Mouse (Mus musculus): ENCODE measurements around the gene Sub1.

Gene Sub1

DNA sequence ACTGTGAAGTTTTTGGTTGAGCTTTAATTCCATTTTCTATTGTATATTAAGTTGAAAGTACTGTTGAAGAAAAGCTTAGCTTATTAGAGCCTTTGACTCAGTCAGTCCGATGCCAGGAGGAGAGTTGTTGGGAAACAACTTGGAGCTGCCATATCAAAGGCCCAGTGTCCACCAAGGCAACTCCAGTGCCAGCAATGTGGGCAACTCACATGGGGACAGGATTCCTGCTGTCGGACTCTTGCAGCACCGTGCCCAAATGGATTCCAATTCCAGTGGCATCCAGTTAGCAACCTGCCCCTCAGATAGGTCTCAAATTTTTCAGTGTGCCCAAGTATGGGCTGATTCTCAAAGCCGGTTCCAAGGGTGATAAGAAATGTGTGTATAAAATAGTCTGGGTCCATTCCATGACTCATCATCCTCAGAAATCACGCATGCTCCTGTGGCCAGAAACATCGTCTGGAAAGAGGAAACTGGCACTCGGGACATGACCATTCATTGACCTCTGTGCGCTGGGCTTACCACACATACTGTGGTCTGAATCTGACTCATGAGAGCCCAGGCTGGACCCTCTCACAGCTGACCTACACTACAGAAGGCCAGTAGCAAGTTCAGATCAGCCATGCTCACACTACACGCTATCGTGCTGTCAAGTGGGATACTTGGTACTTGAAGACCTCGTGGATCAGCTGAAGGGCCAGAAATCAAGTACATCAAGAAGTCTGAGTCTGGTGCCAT lies 32.8 kb downstream of the Sub1 start:
- Histone ChIP-seq H3K27me3 (ENCODE audit: control insufficient read depth, insufficient read depth, low read length, poor library complexity, severe bottlenecking) (no peaks in the 10 kb centered on the region), H3K36me3 (ENCODE audit: control insufficient read depth, insufficient read depth, low read length, poor library complexity, severe bottlenecking) (no peaks in the 10 kb centered on the region)
- DNase-seq (ENCODE audit: low read depth, low spot score), result no peak

GRCm38 (mm10) chr15:11959716-11960115 lies 37.1 kb downstream of the Sub1 start:
- H3K27me3 ChIP-seq (ENCODE audit: control insufficient read depth, insufficient read depth, low read length, poor library complexity, severe bottlenecking), result no peaks in the 10 kb centered on the region
- DNase-seq (ENCODE audit: low read depth, low spot score), result no peak
- no peaks in the 10 kb centered on the region for H3K36me3 ChIP-seq (ENCODE audit: control insufficient read depth, insufficient read depth, low read length, poor library complexity, severe bottlenecking)

DNA sequence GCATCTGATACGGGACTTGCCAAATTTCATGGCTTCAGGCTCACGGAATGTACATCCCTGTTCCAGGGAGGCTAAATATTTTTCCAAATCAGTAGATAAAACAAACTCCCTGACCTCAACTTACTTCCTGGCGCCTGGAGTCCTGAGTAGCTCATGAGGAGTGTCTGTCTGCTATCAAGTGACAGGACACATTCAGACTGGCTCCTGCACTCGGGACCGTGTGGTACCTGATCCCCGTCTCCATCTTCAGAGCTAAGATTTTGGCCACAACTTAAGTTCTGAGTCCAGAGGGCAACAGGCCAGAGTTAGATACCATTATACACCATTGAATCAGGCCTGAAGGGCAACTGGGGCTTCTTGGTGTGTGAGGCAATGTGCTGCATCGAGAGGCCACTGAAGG lies 40.7 kb downstream of the Sub1 start:
- H3K27me3 ChIP-seq (ENCODE audit: control insufficient read depth, insufficient read depth, low read length, poor library complexity, severe bottlenecking), result no peaks in the 10 kb centered on the region
- no peaks in the 10 kb centered on the region for H3K36me3 ChIP-seq (ENCODE audit: control insufficient read depth, insufficient read depth, low read length, poor library complexity, severe bottlenecking)
- DNase-seq (ENCODE audit: low read depth, low spot score), result no peak

- no peaks in the 10 kb centered on the region for H3K36me3 ChIP-seq (ENCODE audit: control insufficient read depth, insufficient read depth, low read length, poor library complexity, severe bottlenecking)
- no peaks in the 10 kb centered on the region for H3K27me3 ChIP-seq (ENCODE audit: control insufficient read depth, insufficient read depth, low read length, poor library complexity, severe bottlenecking)
- no peak for DNase-seq (ENCODE audit: low read depth, low spot score)
Measured at GRCm38 (mm10) chr15:11954190-11954589, 42.6 kb downstream of the Sub1 start.

GRCm38 (mm10) chr15:11952159-11952558 lies 44.6 kb downstream of the Sub1 start:
- H3K27me3 ChIP-seq (ENCODE audit: control insufficient read depth, insufficient read depth, low read length, poor library complexity, severe bottlenecking), result no peaks in the 10 kb centered on the region
- no peak for DNase-seq (ENCODE audit: low read depth, low spot score)
- no peaks in the 10 kb centered on the region for H3K36me3 ChIP-seq (ENCODE audit: control insufficient read depth, insufficient read depth, low read length, poor library complexity, severe bottlenecking)

- Histone ChIP-seq H3K27me3 (ENCODE audit: control insufficient read depth, insufficient read depth, low read length, poor library complexity, severe bottlenecking) (no peaks in the 10 kb centered on the region), H3K36me3 (ENCODE audit: control insufficient read depth, insufficient read depth, low read length, poor library complexity, severe bottlenecking) (no peaks in the 10 kb centered on the region)
- DNase-seq (ENCODE audit: low read depth, low spot score), result no peak
Measured at GRCm38 (mm10) chr15:11951181-11951580, 45.6 kb downstream of the Sub1 start.

GRCm38 (mm10) chr15:11950144-11950543 lies 46.6 kb downstream of the Sub1 start:
- no peak for DNase-seq (ENCODE audit: low read depth, low spot score)
- Histone ChIP-seq H3K36me3 (ENCODE audit: control insufficient read depth, insufficient read depth, low read length, poor library complexity, severe bottlenecking) (no peaks in the 10 kb centered on the region), H3K27me3 (ENCODE audit: control insufficient read depth, insufficient read depth, low read length, poor library complexity, severe bottlenecking) (no peaks in the 10 kb centered on the region)

- no peak for DNase-seq (ENCODE audit: low read depth, low spot score)
- no peaks in the 10 kb centered on the region for H3K36me3 ChIP-seq (ENCODE audit: control insufficient read depth, insufficient read depth, low read length, poor library complexity, severe bottlenecking)
- no peaks in the 10 kb centered on the region for H3K27me3 ChIP-seq (ENCODE audit: control insufficient read depth, insufficient read depth, low read length, poor library complexity, severe bottlenecking)
Measured at GRCm38 (mm10) chr15:11949490-11949889, 47.3 kb downstream of the Sub1 start.

DNA sequence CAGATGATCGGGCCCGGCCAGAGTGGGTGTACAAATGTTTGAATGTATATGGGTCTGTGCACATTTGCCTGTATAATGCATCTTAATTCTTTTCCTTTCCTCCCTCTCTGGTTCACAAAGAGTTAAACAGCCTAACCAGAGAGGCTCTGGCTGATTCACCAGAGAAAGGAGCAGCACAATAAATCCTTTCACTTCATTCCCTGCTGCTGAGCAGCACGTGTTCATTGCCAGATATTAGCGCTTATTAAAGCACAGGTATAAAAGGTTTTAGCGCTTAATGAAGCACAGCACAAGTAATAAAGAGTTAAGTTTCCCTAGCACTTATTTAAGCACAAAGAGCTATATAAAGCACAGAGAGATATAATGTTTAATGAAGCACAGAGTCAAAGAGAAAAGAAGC lies 55.9 kb downstream of the Sub1 start:
- no peak for DNase-seq (ENCODE audit: low read depth, low spot score)
- Histone ChIP-seq H3K36me3 (ENCODE audit: control insufficient read depth, insufficient read depth, low read length, poor library complexity, severe bottlenecking) (no peaks in the 10 kb centered on the region), H3K27me3 (ENCODE audit: control insufficient read depth, insufficient read depth, low read length, poor library complexity, severe bottlenecking) (no peaks in the 10 kb centered on the region)
